Mouse (Mus musculus): ENCODE results near the gene Tmem238. TPM values are rescaled to one million over a fixed set of nuclear protein-coding genes. Genes with fewer than 3 reads are reported as not detected.

Gene Tmem238
- polyA plus RNA-seq, 1 experiment: not detected

DNA sequence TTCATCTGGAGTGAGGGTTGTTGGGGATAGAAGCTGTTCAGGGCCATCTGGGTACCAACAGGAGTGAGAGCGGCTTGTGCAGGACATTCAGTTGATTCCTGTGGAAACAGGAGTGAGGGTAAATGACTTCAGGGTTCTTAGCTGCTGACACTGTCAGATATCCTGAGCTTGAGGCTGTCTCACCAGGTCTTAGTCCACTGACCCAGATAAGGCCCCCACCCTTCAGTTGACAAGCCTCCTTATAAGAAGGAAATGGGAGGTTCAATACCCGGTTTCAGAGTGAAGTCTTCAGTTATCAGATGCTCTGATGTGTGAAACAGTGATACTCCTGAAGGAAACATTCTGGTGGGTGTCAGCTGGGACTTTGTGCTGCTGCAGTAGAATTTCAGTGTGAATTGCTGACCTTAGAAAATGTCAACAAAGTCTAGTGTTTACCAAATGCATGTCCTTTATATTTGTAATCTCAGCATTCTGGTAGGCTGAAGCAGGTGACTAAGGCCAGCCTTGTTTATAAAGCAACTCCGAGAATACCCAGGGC lies 5.2 kb upstream of the Tmem238 start:
- TF ChIP-seq CTCF (IDR thresholded peaks at IDR 0.05; ENCODE audit: insufficient read depth, low read depth, low read length): no peak
- no peak for TF ChIP-seq POLR2A (IDR thresholded peaks at IDR 0.05; ENCODE audit: insufficient read depth, low read depth, low read length)
- WGBS: 84% methylated on average over 3 of the region's 3 CpGs
- H3K27ac ChIP-seq (ENCODE audit: insufficient read depth, low read depth, low read length): no peak overlapping the region

DNA sequence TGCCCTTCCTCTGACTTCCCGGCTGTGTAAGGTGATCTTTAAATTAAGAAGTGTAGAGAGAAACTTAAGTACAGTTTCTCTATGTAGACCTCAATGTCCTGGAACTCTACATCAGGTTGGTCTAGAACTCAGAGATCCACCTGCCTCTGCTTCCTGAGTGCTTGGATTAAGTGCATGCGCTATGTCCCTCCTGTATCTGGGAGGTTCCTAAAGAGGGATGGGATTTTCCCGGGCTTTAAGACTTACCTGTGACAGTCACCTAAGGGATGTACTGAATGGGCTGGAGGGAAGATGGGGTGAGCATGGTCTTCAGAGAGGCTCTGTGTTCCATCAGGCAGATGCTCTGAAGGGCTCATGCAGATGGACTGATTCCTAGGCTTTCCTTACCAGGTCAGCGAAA lies 4.2 kb upstream of the Tmem238 start:
- Histone ChIP-seq H3K4me3 (ENCODE audit: insufficient read depth, low read depth, low read length) (peak overlapping the region; percentile 91), H3K4me1 (ENCODE audit: control insufficient read depth, insufficient read depth, low read length) (peaks cover 12% of the 10 kb centered on the region), H3K27ac (ENCODE audit: insufficient read depth, low read depth, low read length) (no peak overlapping the region)
- TF ChIP-seq CTCF (IDR thresholded peaks at IDR 0.05; ENCODE audit: insufficient read depth, low read depth, low read length): no peak
- TF ChIP-seq POLR2A (IDR thresholded peaks at IDR 0.05; ENCODE audit: insufficient read depth, low read depth, low read length): no peak
- 47% methylated on average over 4 of the region's 4 CpGs for WGBS

More for the DNA sequence above, 5.2 kb upstream of the Tmem238 start:
- Histone ChIP-seq H3K4me1 (ENCODE audit: control insufficient read depth, insufficient read depth, low read length) (peaks cover 7% of the 10 kb centered on the region), H3K4me3 (ENCODE audit: insufficient read depth, low read depth, low read length) (no peak overlapping the region)

DNA sequence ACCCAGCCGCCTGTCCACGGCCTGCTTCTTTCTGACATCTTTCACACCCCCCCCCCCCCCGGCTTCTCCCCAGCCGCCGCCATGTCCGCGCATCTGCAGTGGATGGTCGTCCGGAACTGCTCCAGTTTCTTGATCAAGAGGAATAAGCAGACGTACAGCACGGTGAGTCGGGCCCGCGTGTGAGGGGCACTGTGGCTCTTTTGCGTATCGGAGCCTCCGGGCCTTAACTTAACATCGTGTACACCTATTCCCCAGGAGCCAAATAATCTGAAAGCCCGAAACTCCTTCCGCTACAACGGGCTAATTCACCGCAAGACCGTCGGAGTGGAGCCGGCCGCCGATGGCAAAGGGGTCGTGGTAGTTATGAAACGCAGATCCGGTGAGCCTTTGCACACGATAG lies 3.8 kb upstream of the Tmem238 start:
- H3K27ac ChIP-seq (ENCODE audit: insufficient read depth, low read depth, low read length): 0 out of 2 replicates have a peak overlapping the region, but pooled peaks have one; percentile 68
- H3K4me1 ChIP-seq (ENCODE audit: control insufficient read depth, insufficient read depth, low read length): peaks cover 15% of the 10 kb centered on the region
- WGBS: under 1% methylated on average over 31 of the region's 31 CpGs

DNA sequence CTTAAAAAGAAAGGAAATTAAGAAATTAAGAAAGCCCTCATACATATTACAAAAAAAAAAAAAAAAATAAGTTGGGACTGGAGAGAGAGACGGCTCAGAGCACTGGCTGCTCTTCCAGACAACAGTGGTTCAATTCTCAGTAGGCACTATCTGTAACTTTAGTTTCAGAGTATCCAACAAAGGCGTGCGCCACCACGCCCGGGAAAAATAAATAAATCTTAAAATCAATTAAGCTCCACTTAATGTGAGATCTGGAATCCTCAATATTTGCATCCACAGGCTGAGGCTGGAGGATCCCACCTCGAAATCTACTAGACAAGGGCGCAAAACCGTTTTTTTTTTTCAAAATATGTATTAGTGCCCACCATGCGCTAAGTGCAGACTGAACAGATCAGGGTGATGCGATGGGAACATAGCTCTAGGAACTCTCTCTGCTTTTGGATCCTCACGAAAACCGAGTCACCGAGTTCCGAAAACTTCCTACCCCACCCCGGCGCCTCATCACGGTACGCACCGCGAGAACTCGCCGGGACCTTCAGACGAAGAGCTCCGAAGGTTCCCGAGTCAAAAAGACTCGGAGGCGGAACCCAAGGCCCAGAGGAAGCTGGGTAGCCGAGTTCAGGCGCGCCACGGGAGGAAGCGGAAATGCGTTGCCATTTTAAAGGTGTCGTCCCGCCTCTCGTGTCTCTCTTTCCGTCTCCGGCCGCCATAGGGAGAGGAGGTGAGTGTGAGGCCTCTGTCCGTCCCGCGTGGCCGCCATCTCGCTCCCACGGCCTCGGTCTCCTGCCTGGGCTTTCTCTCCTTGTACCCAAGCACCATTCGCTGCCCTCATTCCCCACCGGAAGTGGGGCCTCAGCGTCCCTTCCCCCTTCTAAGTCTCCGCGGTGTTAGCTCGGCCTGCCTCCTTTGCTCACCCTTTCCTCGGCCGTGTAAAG lies 3.1 kb upstream of the Tmem238 start, which contains the start of gene Rpl28:
Gene Rpl28, plus strand, starts transcription at position 597 of the 935 bp plus-strand sequence.
- H3K4me3 ChIP-seq (ENCODE audit: insufficient read depth, low read depth, low read length): peak within 1 kb of the TSS; percentile 91
- under 1% methylated on average over 53 of the region's 54 CpGs for WGBS
- peak within 1 kb of the TSS; percentile 68 for H3K27ac ChIP-seq (ENCODE audit: insufficient read depth, low read depth, low read length)
- H3K4me1 ChIP-seq (ENCODE audit: control insufficient read depth, insufficient read depth, low read length): peaks cover 16% of the 10 kb centered on the region
- TF ChIP-seq CTCF (IDR thresholded peaks at IDR 0.05; ENCODE audit: insufficient read depth, low read depth, low read length) (no peak), POLR2A (IDR thresholded peaks at IDR 0.05; ENCODE audit: insufficient read depth, low read depth, low read length) (peak; percentile 96)

More for the DNA sequence above, 3.8 kb upstream of the Tmem238 start:
- H3K4me3 ChIP-seq (ENCODE audit: insufficient read depth, low read depth, low read length): peak overlapping the region; percentile 91

DNA sequence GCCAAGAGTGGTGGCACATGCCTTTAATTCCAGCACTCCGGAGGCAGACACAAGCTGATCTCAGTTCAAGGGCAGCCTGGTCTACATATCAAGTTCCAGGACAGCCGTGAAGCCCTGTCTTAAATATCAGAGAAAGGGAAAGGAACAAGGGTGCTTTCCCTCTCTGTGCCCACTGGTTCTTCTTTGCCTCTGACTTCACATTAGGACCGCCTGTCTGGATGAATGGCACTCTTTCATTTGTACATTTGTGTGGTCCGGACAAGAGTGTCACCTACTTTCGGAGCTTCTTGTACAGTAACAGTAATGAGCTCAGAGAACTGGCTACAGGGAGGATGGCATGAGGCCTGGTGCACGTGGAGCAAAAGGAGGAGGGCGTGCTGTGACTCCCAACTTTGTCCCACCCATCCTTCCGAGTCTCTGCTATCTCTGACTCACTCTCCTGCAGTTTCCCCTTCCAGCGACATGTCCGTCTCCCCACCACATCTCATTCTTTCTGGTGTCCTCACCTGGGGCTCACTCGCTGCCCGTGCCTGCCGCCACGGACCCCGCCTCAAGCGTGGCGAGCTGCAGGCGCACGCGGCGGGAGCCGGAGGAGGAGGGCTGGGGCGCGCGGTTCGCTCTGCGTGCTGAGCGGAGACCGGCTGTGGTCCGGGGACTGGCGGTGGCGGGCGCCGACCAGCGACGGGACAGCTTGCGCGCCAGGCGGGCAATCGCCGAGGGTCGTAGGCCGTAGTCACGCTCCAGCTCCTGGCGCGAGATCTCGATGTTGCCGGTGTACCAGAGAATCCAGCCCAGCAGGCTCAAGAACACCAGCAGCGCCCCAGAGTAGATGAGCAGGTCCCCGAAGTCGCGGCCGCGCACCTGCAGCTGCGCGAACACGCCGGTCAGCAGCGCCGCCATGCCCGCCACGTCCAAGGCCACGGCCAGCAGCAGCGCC lies 689 bp downstream of the Tmem238 start:
- Histone ChIP-seq H3K4me3 (ENCODE audit: insufficient read depth, low read depth, low read length) (peak overlapping the region; percentile 53), H3K4me1 (ENCODE audit: control insufficient read depth, insufficient read depth, low read length) (peaks cover 10% of the 10 kb centered on the region), H3K27ac (ENCODE audit: insufficient read depth, low read depth, low read length) (no peak overlapping the region)
- no peak for TF ChIP-seq CTCF (IDR thresholded peaks at IDR 0.05; ENCODE audit: insufficient read depth, low read depth, low read length)
- TF ChIP-seq POLR2A (IDR thresholded peaks at IDR 0.05; ENCODE audit: insufficient read depth, low read depth, low read length): no peak
- 3% methylated on average over 64 of the region's 64 CpGs for WGBS

DNA sequence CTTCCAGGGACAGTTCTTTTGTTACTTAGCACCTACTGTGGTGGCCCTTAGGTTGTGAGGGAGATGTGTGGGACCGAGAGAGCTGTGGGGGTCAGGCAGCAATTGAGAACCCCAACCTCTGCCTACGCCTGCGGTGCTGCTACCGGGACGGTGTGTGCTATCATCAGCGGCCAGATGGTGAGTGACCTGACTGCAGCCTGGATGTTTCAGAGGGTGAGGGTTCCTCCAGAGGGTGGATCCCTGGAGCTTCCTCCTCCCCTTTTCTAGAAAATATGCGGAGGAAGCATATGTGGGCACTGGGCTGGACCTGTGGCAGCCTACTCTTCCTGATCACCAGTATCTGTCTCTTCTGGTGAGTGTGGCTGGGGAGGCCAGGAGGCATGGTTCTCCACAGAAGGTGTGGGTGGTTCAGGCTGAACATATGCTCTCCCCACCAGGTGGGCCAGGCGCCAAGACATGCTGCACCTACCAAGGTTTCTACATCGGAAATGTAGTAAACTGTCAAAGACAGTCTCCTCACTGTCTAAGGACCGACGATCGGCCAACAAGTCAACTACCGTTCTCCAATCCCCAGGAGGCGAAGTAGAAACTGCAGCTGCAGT lies 5.7 kb downstream of the Tmem238 start:
- 91% methylated on average over 14 of the region's 14 CpGs for WGBS
- Histone ChIP-seq H3K4me3 (ENCODE audit: insufficient read depth, low read depth, low read length) (no peak overlapping the region), H3K4me1 (ENCODE audit: control insufficient read depth, insufficient read depth, low read length) (peaks cover 4% of the 10 kb centered on the region), H3K27ac (ENCODE audit: insufficient read depth, low read depth, low read length) (no peak overlapping the region)
- no peak for TF ChIP-seq POLR2A (IDR thresholded peaks at IDR 0.05; ENCODE audit: insufficient read depth, low read depth, low read length)

DNA sequence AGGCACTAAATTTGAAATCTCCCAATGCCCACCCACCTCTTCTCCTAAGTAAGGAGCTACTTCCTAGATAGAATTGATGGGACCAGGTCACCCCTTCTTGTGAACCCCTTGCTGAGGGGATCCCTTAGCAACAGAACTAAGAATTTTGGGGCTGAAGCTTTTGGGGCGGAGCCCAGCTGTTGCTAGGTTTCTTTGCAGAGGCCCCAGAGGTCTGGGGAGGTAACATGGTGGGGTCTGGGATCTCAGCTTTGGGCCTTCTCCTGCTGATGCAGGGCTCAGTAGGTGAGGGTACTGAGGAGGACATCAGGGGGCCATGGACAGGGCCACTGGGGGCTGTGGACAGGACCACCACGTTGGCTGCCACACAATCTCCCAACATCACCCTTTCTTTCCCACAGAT lies 6.7 kb downstream of the Tmem238 start, which contains the start of the genes Il11 and Tmem190:
Gene Il11, minus strand, starts transcription at position 101 of the 400 bp plus-strand sequence.
Gene Tmem190, plus strand, starts transcription at position 179 of the 400 bp plus-strand sequence.
- Histone ChIP-seq H3K4me1 (ENCODE audit: control insufficient read depth, insufficient read depth, low read length) (no peaks in the 10 kb centered on the region), H3K4me3 (ENCODE audit: insufficient read depth, low read depth, low read length) (no peak within 1 kb of the TSS), H3K27ac (ENCODE audit: insufficient read depth, low read depth, low read length) (no peak within 1 kb of the TSS)
- TF ChIP-seq CTCF (IDR thresholded peaks at IDR 0.05; ENCODE audit: insufficient read depth, low read depth, low read length) (no peak), POLR2A (IDR thresholded peaks at IDR 0.05; ENCODE audit: insufficient read depth, low read depth, low read length) (no peak)
- WGBS: 84% methylated on average over 2 of the region's 2 CpGs

GRCm38 (mm10) chr7:4782130-4782529 lies 7.3 kb downstream of the Tmem238 start:
- H3K27ac ChIP-seq (ENCODE audit: insufficient read depth, low read depth, low read length): no peak overlapping the region
- no peak for TF ChIP-seq CTCF (IDR thresholded peaks at IDR 0.05; ENCODE audit: insufficient read depth, low read depth, low read length)
- TF ChIP-seq POLR2A (IDR thresholded peaks at IDR 0.05; ENCODE audit: insufficient read depth, low read depth, low read length): no peak
- no peaks in the 10 kb centered on the region; the same call in 1 of the 2 replicates for H3K4me1 ChIP-seq (ENCODE audit: control insufficient read depth, insufficient read depth, low read length)
- 64% methylated on average over 3 of the region's 3 CpGs for WGBS
- no peak overlapping the region for H3K4me3 ChIP-seq (ENCODE audit: insufficient read depth, low read depth, low read length)

All from olfactory bulb, adult 2 months (tissue).